Mouse (Mus musculus) c-Kit-positive CD71-positive TER-119-negative erythroid progenitor cells, embryonic 14.5 days (primary cell): ENCODE measurements around the gene Olfr97.

Source experiments
- DNase-seq: peaks from one replicate; pipeline ENCODE4 v3.0.0-alpha.2; 2013; ENCODE audit warnings: low read depth

The Olfr97 gene

DNA sequence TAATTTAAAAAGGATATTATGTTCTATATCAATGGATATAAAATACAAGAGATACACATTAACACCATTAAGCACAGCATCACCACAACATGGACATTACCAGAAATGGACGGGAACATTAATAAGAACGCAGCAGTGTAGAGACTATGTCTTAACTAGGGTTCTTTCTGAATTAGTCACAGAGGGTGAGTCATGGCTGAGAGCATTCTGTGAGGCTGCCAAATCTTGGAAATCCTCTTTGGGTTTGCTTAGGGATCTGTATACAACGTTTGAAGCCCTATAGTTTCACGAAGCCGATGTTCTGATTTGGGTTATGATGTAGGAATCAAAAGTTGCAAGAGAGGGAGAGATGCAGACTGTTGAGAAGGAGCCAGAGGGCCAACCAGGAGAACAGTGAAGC lies 42.3 kb downstream of the Olfr97 start:
- DNase-seq, result no peak

DNA sequence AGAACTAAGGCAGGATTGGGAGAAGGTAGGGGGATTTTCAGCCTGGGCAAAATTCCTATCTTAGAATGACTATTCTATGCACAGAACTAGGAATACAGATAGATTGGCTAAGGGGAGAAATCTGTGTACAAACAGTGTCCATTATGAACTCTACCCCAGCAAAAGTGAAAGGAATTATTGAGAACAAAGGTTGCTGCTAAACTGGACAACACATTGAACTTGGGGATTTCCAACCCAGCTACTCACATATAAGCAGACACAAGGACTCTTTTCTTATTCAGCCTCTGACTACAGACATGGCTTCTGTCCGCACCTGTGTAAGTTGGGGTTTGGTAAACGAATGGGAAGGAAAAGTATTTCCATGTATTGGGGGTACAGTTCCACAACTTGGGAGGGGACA lies 43.5 kb downstream of the Olfr97 start, which contains the start of gene Ubd:
Gene Ubd (plus strand): TSS at position 237 of the 400 bp plus-strand sequence.
- DNase-seq, result no peak

DNA sequence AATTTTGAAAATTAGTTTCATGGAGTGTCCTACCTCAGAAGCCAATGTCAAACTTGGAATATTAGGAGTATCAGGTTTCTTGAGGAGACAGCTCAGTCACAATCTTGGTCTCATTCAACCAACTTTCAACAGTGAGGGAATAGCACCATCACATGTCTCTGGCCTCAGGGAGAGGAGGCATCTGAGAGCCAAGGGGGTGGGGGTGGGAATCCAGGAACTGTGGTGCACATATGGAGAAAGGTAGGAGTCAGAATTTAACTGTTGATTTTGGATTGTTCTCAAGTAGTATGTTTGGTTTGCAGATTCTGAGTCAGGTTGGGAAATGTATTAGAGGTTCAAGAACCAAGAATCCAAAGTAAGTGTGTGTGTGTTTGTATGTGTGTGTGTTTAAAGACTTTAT lies 44.1 kb downstream of the Olfr97 start:
- DNase-seq, result no peak

DNA sequence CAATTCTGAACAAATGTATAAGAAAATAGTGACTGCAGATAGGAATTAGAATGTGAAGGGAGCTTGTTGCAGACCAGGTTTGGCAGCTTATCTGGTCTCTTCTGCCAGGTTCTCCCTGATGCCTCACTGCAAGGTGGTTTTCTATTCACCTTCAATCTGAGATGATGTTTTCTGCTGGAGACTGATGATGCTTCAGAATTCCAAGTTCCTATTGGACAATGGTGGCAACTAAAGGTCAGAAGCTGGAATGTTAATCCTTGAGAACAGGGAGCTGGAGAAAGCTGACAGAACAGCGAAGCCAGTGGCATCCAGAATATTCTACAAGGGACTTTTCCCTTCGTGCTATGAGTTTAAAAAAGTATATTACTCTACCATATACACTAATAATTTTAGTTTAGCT lies 46.4 kb downstream of the Olfr97 start:
- DNase-seq, result no peak

DNA sequence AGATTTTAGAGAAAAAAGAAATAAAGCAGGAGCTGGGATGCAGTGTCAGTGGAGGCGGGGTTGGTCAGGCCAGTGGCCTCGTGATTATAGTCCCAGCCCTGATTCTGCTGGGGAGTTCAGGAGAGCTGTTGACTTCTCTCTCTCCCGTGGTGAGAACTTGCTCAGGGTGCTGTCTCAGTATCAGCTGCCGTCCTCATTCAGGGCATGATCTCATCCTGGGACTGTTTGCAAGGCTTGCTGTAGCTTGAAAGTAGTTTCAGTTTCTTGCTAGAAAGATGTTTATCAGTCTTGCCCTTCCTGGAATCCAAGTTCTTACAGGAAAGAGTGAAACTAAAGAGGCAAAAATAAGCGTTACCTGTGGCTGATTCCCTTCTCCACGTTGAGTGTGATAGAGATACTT lies 51.7 kb downstream of the Olfr97 start:
- no peak for DNase-seq
